Mouse (Mus musculus) adrenal gland, adult 18-20 months (tissue): ENCODE measurements around the gene Med16. TPM values are rescaled to one million over a fixed set of nuclear protein-coding genes. Genes with fewer than 3 reads are reported as not detected.
"Not testable (repeated sequence)": the region's sequence is repeated elsewhere in the genome, so short reads cannot be mapped to it uniquely, and the experiment has no call there.

Source experiments
- DNase-seq, 2 experiments: peaks; one replicate each; pipeline ENCODE4 v3.0.0; 2021 to 2022; ENCODE audit warnings: low spot score in 2 of 2
- total RNA-seq, 2 experiments: library from RNA; stranded (reverse); gene quantifications; 1 replicate in 1 of 2; 2 replicates in 1 of 2; pipeline ENCODE4 v1.2.3; 2021

Gene Med16
- total RNA-seq, 2 experiments from 2014 or later, result 32.7 to 40.7 TPM

DNA sequence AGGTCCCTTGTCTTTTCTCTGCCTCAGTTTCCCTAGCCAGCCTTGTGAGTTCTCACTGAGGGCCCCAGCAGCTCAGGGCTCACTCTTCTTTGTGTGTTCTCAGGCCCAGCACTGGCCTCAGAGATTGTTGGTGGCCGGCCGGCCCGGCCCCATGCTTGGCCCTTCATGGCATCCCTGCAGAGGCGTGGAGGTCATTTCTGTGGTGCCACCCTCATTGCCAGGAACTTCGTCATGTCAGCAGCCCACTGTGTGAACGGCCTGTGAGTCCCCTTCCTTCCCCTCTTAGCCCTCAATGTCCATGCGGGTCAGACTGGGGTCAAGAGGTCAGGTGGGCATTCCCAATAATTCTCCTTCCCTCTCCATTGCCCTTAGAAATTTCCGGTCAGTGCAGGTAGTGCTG lies 22.1 kb downstream of the Med16 start:
- DNase-seq, result no peak

DNA sequence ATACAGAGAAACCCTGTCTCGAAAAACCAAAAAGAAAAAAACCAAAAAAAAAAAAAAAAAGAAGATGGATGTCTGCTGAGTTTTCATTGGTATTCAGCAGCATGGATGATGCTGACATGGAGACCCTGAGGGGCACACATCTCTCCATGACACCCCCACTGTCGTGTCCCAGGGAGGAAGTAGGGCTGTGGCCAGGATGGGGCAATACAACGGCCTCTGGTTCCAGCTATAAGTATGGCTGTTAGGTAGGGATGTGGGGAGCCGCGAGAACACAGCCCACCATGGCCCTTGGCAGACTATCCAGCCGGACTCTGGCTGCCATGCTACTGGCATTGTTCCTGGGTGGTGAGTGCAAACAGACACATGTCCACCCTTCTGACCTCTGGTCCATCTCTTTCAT lies 22.7 kb downstream of the Med16 start, which contains the start of gene Elane:
TSS of gene Elane (plus strand) at position 194 of the 400 bp plus-strand sequence.
- DNase-seq, result no peak

DNA sequence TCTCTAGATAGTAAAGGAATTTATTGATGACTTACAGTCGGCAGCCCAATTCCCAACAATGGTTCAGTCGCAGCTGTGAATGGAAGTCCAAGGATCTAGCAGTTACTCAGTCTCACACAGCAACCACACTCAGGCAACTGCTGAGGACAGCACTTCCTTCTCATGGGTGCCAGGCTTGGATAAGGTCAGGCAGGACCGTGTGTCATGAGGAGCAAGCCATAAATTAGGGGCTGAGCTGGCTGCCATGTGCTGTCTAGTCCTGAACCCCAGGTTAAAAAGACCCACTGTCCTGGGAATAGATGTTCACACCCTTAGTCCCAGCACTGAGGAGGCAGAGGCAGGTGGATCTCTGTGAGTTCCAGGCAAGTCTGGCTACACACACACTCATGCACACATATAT lies 23.8 kb downstream of the Med16 start:
- not testable (repeated sequence) for DNase-seq

DNA sequence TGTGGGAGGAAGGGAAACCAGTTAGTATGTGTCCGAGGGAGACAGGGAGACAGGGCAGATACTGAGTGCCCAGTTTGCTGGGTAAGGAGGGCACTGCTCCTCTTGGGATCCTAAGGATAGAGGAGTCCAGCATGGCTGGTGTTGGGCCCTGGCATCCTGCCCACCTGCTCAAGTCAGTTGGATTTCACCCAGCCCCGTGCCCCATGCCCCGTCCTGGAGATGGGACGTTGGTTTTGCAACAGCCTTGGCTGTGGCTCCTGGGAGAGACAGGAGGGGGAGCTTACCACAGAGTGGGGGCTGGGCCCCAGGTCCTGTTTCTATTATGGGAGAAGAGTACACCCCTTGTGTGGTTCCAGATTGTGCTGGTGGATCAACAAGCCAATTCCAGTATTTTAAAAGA lies 24.3 kb downstream of the Med16 start:
- DNase-seq, result peak; percentile 54 to 65

DNA sequence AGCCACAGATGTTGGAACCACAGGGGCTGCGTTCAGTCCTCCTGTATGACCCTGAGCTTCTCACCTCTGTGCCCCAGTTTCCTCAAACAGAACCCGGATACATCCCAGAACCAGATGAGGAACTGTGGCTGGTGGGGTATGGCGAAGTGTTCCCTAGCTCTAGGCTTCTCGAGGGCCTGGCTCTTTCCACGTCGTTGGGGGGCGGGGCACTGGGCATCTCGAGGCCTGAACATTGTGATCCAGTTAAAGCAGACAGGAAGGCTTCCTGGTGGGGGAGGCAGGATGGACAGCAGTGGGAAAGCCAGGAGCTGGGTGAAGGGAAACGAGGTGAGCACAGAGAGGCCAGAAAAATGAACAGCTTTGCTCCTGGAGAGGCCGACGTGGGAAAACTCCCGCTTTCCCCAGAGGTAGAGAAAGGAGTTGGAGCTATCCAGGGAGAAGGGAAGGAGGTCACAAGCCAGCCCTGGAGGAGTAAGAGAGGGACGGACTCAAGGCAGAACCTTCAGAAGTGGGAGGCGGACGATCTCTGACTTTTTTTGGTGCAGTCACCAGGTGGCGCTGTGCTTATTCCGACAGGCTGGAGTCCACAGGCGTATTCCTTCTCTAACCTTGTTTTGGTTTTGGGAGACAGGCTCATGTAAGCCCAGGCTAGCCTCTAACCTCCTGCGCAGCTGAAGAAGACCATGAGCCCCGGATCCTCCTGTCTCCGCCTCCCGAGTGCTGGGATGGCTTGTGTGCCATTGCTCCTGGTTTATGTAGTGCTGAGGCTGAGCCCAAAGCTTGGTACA lies 25.2 kb downstream of the Med16 start:
- peak; percentile 79 to 83 for DNase-seq

DNA sequence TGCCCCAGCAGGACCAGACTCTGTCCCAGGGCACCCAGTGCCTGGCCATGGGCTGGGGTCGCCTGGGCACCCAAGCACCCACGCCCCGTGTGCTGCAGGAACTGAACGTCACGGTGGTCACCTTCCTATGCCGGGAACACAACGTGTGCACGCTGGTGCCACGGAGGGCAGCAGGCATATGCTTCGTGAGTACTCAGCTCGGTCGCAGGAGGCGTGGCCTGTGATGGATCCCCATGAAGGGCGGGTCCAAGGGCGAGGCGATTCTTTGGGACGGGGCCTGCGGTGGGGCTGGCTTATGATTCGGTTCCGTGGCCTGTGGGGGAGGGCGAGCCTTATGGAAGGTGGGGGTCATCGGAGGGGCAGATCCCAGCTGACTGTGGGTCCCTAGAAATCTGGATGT lies 26.7 kb downstream of the Med16 start:
- no peak for DNase-seq

DNA sequence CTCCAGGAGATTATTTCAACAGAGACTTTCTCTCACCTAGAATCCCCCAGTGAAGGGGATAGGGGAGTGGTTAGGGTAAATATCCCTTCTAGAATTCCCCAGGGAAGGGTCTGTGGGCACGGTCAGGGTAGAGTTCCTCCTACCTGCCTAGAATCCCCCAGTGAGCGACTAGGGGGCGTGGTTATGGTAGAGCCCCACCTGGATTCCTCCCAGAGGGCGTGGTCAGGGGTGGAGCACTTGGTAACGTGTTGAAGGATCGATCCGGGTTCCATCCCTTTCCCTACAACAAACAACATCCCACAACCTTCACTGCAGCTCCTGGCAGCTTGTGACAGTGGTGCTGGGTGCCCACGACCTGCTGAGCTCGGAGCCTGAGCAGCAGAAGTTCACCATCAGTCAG lies 28.0 kb downstream of the Med16 start:
- no peak for DNase-seq

DNA sequence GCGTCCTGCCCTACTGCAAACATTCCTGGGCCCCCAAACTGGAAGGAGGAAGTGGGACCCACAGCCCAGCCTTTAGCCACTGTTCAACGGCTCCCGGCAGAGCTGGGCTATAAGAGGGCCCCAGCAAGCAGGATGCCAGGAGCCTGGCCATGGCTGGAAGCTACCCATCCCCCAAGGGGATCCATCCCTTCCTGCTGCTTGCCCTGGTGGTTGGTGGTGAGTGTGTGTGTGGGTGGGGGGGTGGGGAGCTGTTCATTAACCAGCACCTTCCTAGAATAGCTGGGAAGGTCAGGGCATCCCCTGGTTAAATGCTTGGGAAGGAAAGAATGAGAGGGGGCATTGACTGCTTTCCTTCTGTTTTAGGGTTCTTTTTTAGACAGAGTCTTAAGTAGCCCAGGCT lies 29.2 kb downstream of the Med16 start:
- no peak for DNase-seq

DNA sequence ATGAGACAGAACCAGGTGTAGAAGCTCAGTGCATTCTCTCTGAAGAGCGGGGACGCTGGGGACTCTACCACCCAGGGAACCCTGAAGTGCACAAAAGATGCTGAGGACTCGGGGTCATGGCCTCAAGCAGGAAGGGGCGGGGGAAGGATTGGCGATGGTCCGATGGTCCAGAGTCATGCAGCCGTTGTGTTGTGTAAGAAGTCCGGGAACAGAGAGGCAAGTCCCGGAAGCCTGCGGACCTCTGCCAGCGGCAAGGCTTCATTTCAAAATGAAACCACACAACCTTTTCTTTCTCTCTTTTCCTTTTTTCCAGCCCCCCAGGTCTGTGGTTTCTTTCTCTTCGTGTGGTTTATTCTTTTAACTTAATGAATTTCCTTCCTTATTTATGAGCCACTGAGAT lies 31.0 kb downstream of the Med16 start:
- DNase-seq, result no peak

DNA sequence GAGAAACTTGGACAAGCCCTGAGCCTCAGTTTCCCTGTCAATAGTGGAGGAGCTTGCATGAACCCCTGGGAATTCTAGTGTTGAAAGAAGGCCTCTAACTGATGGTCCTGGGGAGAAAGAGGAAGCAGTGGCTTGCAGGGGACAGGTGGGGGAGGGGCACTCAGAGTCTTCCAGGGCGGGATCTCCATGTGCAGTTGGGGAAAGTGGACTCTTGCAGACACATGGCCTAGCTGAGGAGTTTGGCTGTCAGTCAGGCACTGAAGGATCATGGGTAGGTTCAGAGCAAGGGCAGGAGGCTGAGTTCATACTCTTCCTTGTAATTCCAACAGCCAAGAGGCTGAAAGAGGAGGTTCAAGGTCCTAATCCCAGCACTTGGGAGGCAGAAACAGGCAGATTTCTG lies 31.5 kb downstream of the Med16 start:
- no peak for DNase-seq

DNA sequence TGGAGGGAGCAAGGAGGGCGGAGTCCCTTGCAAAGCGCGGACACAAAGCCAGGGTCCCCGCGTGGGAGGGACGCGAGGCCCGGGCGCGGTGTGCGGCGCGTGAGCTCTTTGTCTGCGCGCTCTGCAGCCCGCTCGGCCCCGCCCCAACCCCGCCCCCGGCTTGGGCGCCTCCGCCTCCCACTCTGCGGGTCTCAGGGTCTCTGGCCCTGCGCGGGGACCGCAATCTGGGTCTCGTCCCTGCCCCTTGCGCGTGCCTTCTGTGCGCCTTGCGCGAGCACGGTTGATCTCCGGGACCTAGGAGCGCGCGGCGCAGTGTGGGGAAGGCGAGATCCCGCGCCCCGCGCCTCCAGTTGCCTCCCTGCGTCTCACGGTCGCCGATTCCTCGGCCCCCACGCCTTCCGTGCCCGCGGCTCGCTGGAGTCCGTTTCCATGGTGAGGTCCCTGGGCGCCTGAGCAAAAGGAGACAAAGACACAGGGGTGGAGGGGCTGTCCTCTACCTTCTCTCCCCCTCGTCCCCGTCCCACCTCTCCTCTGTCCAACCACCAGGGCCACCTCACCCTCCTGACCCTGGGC lies 34.3 kb downstream of the Med16 start, which contains the start of the genes Prtn3 and Plppr3:
TSS of gene Prtn3 (plus strand) at position 187 of the 573 bp plus-strand sequence.
TSS of gene Plppr3 (minus strand) at position 345 of the 573 bp plus-strand sequence.
- no peak for DNase-seq

DNA sequence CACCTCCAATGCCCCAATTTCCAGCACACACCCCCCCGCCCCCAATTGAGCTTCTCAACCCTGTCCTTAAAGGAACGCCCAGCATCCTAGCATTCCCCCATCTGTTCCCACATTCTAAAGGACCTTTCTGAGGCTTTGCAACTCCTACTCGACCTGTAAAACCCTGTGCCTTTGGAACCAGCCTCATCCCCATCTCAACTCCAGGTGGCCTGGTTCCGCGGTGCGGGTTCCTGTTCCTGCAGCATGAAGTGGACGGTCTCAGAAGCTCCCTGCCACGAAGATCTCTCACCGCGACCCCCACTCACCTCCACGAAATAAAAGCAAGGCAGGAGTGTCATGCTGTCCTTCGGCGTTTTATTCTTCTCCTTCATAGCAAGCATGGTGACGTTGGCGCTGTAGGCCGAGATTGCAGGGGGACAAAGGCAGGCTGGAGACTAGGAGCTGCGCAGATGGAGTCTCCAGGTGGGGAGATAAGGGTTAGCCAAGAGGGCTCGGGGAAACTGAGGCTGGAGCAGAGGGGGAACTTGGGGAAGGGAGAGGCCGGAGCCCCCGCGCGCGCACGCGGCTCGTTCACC lies 34.9 kb downstream of the Med16 start:
- no peak for DNase-seq

DNA sequence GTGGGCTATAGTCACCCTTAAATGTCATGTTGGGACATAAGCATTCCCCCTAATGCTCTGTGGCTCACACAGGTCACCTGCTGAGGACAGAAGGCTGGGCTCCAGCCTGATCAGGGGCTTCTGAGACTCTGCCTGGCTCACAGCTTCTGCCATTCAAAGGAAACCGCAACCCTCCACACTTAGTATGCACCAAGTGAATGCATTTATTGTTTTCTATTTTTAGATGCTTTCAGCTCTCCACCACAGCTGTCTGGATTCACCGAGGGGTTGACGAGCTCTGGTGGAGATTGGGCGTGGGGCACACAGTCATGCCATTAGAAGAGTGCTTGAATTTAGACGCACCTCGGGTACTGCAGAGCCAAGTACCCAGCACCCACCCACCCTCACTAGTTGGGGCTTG lies 35.4 kb downstream of the Med16 start:
- DNase-seq, result no peak

DNA sequence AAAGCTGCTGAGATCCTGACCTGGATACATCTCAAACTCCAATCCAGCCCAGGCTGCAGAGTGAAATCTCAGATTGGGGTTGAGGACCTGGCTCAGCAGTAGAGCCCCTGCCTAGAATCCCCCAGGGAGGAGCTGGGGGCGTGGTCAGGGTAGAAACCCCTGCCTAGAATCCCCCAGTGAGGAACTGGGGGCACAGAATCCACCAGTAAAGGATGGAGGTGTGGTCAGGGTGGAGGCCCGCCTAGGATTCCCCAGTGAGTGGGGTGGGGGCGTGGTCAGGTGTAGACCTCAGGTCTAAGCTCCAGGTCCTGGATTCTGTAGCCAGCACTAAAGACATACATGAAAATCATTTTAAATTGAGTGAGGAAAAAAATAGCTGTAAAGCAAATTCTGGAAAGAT lies 35.9 kb downstream of the Med16 start:
- DNase-seq, result no peak

DNA sequence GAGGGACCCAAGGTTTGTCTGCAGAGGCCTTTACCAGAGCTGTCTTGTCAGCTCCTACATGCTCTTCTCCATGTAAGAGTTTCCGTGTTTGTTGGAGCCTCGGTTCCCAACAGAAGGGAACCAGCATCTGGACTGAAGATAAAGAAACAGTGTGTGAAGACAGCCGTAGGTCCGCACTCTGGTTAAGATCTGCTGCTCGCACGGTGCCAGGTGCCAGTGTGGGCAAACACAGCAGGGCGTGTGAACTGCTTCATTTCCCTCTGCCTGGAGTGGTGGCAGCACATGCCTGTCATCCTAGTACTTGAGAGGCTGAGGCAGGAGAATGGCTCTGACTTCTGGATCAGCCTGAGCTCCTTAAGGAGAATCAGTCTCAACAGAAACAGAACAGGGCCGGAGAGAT lies 36.9 kb downstream of the Med16 start:
- DNase-seq, result no peak

DNA sequence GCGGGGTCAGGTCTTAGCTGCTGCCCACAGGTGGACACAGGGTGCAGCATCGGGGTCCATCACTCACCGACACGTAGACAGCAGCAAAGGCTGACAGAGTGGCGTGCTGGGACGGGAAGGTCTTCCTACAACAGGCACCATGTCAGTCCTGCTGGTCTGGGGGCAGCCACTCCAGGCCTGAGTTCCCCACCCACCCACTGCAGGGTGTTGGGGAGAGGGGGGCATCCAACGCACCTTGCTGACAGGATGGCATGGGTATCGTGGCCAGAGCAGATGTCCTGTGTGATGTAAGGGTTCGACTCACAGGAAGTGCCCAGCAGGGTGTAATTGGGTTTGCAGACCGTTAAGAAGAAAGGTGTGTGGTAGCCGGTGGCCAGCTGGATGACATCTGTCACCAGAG lies 42.1 kb downstream of the Med16 start:
- DNase-seq, result no peak

DNA sequence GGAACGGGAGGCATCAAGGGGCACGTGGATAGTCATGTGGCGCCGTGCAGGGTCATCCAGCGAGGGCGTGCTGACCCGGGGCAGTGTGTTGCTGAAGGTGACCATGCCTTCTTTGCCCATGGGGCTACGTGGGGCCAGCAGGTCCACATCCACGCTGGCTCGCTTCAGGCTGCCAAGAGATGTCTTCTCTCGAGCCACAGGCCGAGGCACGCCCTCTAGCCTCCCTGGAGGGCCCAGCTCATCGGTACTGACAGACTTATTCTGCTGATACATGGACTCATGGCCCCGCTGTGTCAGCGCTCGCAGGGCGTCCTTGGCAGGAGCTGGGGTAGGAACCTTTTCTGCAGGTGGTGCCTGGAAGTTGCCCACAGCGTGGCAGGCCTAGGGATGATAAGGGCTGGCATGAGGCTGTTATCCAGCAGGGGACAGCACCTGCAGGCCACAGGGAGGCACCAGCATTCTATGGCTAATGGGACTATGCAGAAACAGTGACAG lies 42.9 kb downstream of the Med16 start:
- peak in 1 of 2 experiments; percentile 35 for DNase-seq

DNA sequence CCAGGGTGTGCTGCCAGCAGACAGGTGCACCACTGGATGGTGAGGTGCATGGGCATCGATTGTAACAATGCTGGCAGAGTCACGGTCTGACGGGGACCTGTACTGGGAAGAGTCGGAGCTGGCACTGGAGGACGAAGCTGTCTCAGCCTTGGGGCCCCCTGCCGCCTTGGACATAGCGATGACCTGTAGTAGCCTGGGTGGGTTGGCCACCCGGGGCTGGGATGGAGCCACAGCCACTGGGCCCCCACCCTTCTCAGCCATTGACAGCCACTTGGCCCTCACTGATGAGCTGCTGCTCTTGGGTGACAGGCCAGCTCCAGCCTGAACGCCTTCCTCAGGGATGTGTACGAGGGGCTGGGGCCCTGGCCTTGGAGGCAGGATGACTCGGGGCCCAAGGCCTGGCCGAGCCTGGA lies 43.5 kb downstream of the Med16 start:
- DNase-seq, result peak in 1 of 2 experiments; percentile 32

DNA sequence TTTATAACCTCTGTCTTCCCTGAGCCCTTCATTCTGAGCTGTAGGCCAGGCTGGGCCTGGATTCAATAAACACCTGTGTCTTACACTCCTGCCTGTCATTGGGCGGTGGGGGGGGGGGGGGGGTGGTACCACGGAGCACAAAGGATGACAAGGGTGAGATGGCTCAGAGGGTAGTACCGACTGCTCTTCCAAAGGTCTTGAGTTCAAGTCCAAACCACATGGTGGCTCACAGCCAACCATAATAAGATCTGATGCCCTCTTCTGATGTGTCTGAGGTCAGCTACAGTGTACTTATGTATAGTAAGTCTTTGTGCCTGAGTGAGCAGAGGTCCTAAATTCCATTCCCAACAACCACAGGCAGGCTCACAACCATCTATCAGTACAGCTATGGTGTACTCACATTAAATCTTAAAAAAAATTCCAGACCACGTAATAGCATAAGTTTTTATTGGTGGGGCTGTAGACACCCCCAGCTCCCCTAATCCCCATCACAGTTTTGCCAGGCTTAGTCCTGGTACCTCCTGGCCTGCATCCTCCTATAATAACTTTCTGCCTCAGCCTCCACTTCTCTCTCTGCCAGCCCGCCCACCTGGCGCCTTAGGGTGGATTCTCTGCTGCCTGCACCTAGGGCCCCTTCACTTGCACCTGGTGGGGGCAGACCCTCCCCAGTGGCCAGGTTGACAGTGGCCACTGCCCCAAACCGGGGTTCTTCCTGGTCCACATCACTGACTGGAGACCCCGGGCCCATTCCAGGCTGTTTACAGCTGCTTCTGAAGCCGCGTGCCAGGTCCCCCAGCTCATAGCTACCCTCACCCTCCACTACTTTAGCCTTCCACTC lies 44.2 kb downstream of the Med16 start:
- DNase-seq, result peak in 1 of 2 experiments; percentile 26

DNA sequence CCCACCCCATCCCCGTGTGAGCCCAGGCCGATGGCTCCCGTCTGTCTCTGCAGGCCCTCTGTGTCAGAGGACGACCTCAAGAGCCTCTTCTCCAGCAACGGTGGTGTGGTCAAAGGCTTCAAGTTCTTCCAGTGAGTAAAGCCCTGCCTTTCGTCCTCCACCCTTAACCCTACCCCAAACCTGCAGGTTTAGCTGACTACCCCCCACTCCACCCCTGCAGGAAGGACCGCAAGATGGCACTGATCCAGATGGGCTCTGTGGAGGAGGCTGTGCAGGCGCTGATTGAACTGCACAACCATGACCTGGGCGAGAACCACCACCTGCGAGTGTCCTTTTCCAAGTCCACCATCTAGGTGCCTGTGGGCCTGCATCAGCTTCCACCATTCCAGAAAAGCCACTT lies 45.8 kb downstream of the Med16 start:
- no peak for DNase-seq
